Mouse (Mus musculus): ENCODE measurements at regions not wholly inside any gene's neighbourhood (a gene's known extent, or its start where the extent isn't known, plus 50 kb on each side); places are given as distances from the start of the nearest gene placed in this dataset.

GRCm38 (mm10) chr3:157699961-157700360, 133.3 kb downstream of the Ptger3 start:
- DNase-seq (ENCODE audit: low read depth), result no peak
- TF ChIP-seq CTCF (IDR thresholded peaks at IDR 0.05; ENCODE audit: borderline replicate concordance, extremely low read depth, insufficient read depth, insufficient read length) (no peak), POLR2A (IDR thresholded peaks at IDR 0.05; ENCODE audit: borderline replicate concordance, extremely low read depth, insufficient read depth, insufficient read length, poor library complexity, severe bottlenecking) (no peak)

DNA sequence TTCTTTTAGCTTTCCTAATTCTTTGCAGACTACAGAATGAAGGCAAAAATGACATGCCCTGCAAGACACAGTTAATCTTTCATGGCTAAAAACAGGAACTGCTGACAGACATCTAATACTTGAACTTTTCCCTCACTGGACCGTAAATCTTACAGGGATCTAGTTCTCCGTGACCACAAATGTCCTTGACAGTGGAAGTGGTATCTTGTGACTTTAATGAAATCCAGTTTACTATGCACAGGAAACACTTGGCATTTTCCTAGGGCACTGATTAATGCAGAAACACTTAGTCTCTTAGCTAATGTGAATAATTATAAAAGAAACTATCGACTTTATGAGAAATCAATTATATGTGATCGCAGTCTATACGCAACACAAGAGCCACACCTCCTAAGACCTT, 131.8 kb downstream of the Ptger3 start:
- no peak for DNase-seq (ENCODE audit: low read depth)

DNA sequence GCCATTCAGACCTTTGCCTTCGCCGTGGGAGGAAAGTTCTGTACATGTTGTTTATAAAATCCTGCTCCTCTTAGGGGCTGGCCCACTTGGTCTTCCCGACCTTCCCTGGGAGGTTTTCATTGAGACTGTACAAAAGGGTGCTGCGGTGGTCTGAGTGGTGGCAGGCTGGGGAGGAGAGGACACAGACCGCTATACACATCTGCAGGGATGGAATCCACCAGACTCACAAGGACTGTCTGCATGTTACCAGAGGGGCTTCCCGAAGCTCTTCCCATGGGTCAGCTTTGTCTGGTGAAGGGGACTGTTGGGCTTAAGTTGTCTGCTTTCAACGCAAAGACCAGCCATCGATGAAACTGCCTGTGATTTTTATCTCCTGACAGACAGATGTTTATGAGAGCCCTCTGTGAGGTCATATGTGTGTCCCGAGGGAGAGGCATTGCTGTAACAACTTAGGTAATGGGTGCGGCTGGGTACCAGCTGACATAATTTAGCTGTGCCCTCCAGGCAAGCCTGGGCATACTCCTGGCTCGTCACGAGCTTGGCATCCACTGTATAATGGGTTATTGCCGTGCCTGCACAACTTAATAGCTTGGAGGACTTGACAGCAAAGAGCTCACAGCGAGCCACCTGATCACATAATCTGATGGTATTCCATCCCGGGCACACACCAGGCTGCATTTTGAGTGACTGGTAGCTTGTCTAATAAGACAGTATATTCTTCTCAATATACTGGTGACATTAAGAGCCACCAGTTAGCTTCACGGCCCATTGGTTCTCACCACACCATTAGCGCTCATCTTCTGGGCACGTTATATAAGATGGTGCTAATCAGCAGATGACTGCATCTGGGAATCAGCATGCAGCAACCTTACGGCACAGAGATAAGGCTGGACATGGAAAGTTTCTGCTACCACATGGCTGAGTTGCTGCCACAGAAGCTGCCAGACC, 128.7 kb downstream of the Ptger3 start:
- DNase-seq (ENCODE audit: low read depth), result peak; percentile 9

More for the DNA sequence above, 131.8 kb downstream of the Ptger3 start:
- no peak for TF ChIP-seq POLR2A (IDR thresholded peaks at IDR 0.05; ENCODE audit: borderline replicate concordance, extremely low read depth, insufficient read depth, insufficient read length, poor library complexity, severe bottlenecking)
- TF ChIP-seq CTCF (IDR thresholded peaks at IDR 0.05; ENCODE audit: borderline replicate concordance, extremely low read depth, insufficient read depth, insufficient read length), result no peak

More for the DNA sequence above, 128.7 kb downstream of the Ptger3 start:
- no peak for TF ChIP-seq POLR2A (IDR thresholded peaks at IDR 0.05; ENCODE audit: borderline replicate concordance, extremely low read depth, insufficient read depth, insufficient read length, poor library complexity, severe bottlenecking)
- no peak for TF ChIP-seq CTCF (IDR thresholded peaks at IDR 0.05; ENCODE audit: borderline replicate concordance, extremely low read depth, insufficient read depth, insufficient read length)

Measured in brain, embryonic 14.5 days (tissue).